24 mouse cellular contexts compared by ENCODE assay signal in genomic region chr7:125188986-125189385, GRCm38 (mm10).
A peak's percentile ranks its signal among the peaks of the same experiment; 100 is the strongest.
DNase-seq lines count a peak whose midpoint lies in the region; ATAC-seq lines count a peak whose summit lies in the region.
"Had no signal": no experiment of that assay in that cellular context is flagged by ENCODE, and none has a peak within 500 bp of the region (broad histone marks: within the 10 kb centered on the region; RNA-seq: fewer than 3 reads in every experiment).

No protein-coding gene starts in this region.

- peak; percentile 63 for DNase-seq in cerebellum, postnatal 10 days
- no peak for DNase-seq in cerebellum, adult 18-20 months
- DNase-seq in adrenal gland, postnatal 25 days: peak; percentile 61
- no peak for DNase-seq in spleen, adult 18-20 months
- no peak for DNase-seq in urinary bladder, postnatal 25 days (ENCODE audit: low spot score)
- DNase-seq: B cell, adult 2 months; cerebellum, adult 8-10 months; embryo, embryonic 11 days; gastrocnemius, postnatal 36 days; heart, adult 18-20 months; heart, postnatal 14 days; kidney, adult 18-20 months had no signal

- ATAC-seq in neural tube, embryonic 13.5 days (ENCODE audit: low read depth): no peak
- ATAC-seq in neural tube, embryonic 15.5 days (ENCODE audit: low FRiP score): no peak
- ATAC-seq: CD4-positive, CD25-positive, alpha-beta regulatory T cell, adult 4 months; forebrain, embryonic 14.5 days; intestine, embryonic 15.5 days had no signal

- H3K27me3 ChIP-seq in neural tube, embryonic 13.5 days: no peaks in the 10 kb centered on the region
- H3K27me3 ChIP-seq in neural tube, embryonic 15.5 days (replicated peaks): no peaks in the 10 kb centered on the region
- H3K27me3 ChIP-seq: embryonic facial prominence, embryonic 15.5 days; heart, embryonic 15.5 days; hindbrain, embryonic 13.5 days; intestine, embryonic 15.5 days had no signal

- peak overlapping the region; percentile 49; the same call in 1 of the 2 replicates for H3K27ac ChIP-seq in neural tube, embryonic 13.5 days (replicated peaks)
- H3K27ac ChIP-seq in neural tube, embryonic 15.5 days (replicated peaks): no peak overlapping the region
- H3K27ac ChIP-seq: embryonic facial prominence, embryonic 15.5 days; forebrain, embryonic 10.5 days; heart, embryonic 10.5 days; heart, embryonic 15.5 days; hindbrain, embryonic 13.5 days; intestine, embryonic 15.5 days had no signal

- H3K9me3 ChIP-seq in neural tube, embryonic 13.5 days: no peaks in the 10 kb centered on the region
- no peaks in the 10 kb centered on the region for H3K9me3 ChIP-seq in neural tube, embryonic 15.5 days (replicated peaks)
- H3K9me3 ChIP-seq: embryonic facial prominence, embryonic 15.5 days; forebrain, embryonic 10.5 days; G1E; heart, embryonic 10.5 days; heart, embryonic 15.5 days; hindbrain, embryonic 13.5 days; intestine, embryonic 15.5 days had no signal

- WGBS in neural tube, embryonic 13.5 days: 63% methylated on average over 5 of the region's 5 CpGs
- WGBS in neural tube, embryonic 15.5 days: 62% methylated on average over 5 of the region's 5 CpGs

- 0 out of 2 replicates have a peak, but pooled peaks cover 9% of the 10 kb centered on the region for H3K4me1 ChIP-seq in neural tube, embryonic 13.5 days (replicated peaks)
- peaks cover 15% of the 10 kb centered on the region for H3K4me1 ChIP-seq in neural tube, embryonic 15.5 days
- H3K4me1 ChIP-seq: embryonic facial prominence, embryonic 15.5 days; heart, embryonic 10.5 days; heart, embryonic 15.5 days; intestine, embryonic 15.5 days had no signal

- no peak overlapping the region for H3K4me3 ChIP-seq in neural tube, embryonic 13.5 days
- H3K4me3 ChIP-seq in neural tube, embryonic 15.5 days (replicated peaks): no peak overlapping the region
- H3K4me3 ChIP-seq: embryonic facial prominence, embryonic 15.5 days; erythroblast, embryonic 14.5 days; forebrain, embryonic 10.5 days; heart, embryonic 10.5 days; heart, embryonic 15.5 days; hindbrain, embryonic 13.5 days; intestine, embryonic 15.5 days had no signal

- H3K9ac ChIP-seq in neural tube, embryonic 13.5 days: no peak overlapping the region
- no peak overlapping the region for H3K9ac ChIP-seq in neural tube, embryonic 15.5 days (replicated peaks)
- H3K9ac ChIP-seq: embryonic facial prominence, embryonic 15.5 days; heart, embryonic 15.5 days; hindbrain, embryonic 13.5 days; intestine, embryonic 15.5 days had no signal

- H3K4me2 ChIP-seq in neural tube, embryonic 13.5 days: no peak overlapping the region
- H3K4me2 ChIP-seq in neural tube, embryonic 15.5 days: no peak overlapping the region
- H3K4me2 ChIP-seq: embryonic facial prominence, embryonic 15.5 days; heart, embryonic 15.5 days; hindbrain, embryonic 13.5 days; intestine, embryonic 15.5 days had no signal

- H3K36me3 ChIP-seq in neural tube, embryonic 13.5 days: no peaks in the 10 kb centered on the region
- H3K36me3 ChIP-seq in neural tube, embryonic 15.5 days: no peaks in the 10 kb centered on the region
- H3K36me3 ChIP-seq: embryonic facial prominence, embryonic 15.5 days; forebrain, embryonic 10.5 days; G1E; heart, embryonic 10.5 days; heart, embryonic 15.5 days; hindbrain, embryonic 13.5 days; intestine, embryonic 15.5 days had no signal

Comparison
In these comparisons a context has a peak if more than half of its experiments do, and no peak if none do; other contexts are left out.
1. DNase-seq: peak in cerebellum, postnatal 10 days (2 of 2) and adrenal gland, postnatal 25 days (single experiment); none in cerebellum, adult 18-20 months (0 of 2), spleen, adult 18-20 months (0 of 2) and urinary bladder, postnatal 25 days (single experiment).